Mouse (Mus musculus) limb, embryonic 13.5 days (tissue): Measurements from ENCODE around the gene Akirin1. TPM values are rescaled to one million over a fixed set of nuclear protein-coding genes. Genes with fewer than 3 reads are reported as not detected.

Experiments used
- ATAC-seq: fragments of 200-750 bp; cut with Nextera tagmentation; 2 replicates; pipeline ENCODE4 v1.8.0; 2017; ENCODE audit warnings: low read depth, moderate number of reproducible peaks, moderate TSS enrichment; ENCODE audit not compliant: low FRiP score
- H3K27ac ChIP-seq: fragments of 300-500 bp; sonication (generic); 2 replicates; pipeline ENCODE4 v1.5.1; 2015; ENCODE audit warnings: inconsistent platforms, mild to moderate bottlenecking, moderate library complexity
- H3K27me3 ChIP-seq: fragments of 300-500 bp; sonication (generic); 2 replicates; pipeline ENCODE4 v1.6.1; 2015; ENCODE audit warnings: mild to moderate bottlenecking, inconsistent platforms
- H3K36me3 ChIP-seq: fragments of 300-500 bp; sonication (generic); 2 replicates; pipeline ENCODE4 v1.6.1; 2015; ENCODE audit warnings: inconsistent platforms, mild to moderate bottlenecking, moderate library complexity
- H3K4me1 ChIP-seq: fragments of 300-500 bp; sonication (generic); 2 replicates; pipeline ENCODE4 v1.6.1; 2015; ENCODE audit warnings: inconsistent platforms
- H3K4me2 ChIP-seq: fragments of 300-500 bp; sonication (generic); replicated peaks from 2 replicates; pipeline ENCODE4 v1.6.1; 2015; ENCODE audit warnings: inconsistent platforms, mild to moderate bottlenecking, moderate library complexity
- H3K4me3 ChIP-seq: fragments of 300-500 bp; sonication (generic); 2 replicates; pipeline ENCODE4 v1.5.1; 2015; ENCODE audit warnings: moderate library complexity, mild to moderate bottlenecking, inconsistent platforms
- H3K9ac ChIP-seq: fragments of 300-500 bp; sonication (generic); 2 replicates; pipeline ENCODE4 v1.6.1; 2015; ENCODE audit warnings: mild to moderate bottlenecking, inconsistent platforms
- H3K9me3 ChIP-seq: fragments of 300-500 bp; sonication (generic); 2 replicates; pipeline ENCODE4 v1.6.1; 2016; ENCODE audit warnings: inconsistent platforms
- WGBS: fragments of 180-500 bp; shearing (Covaris S2); methylation state at CpG from one replicate; pipeline ENCODE4 v1.1.7; 2015; 5-methylcytosine and 5-hydroxymethylcytosine counted together
- polyA plus RNA-seq: library from polyadenylated mRNA; unstranded; fragments of >200 nt; fragmentation: Nextera tagmentation; extraction: Ambion mirVana; gene quantifications from 2 replicates; pipeline ENCODE4 v1.2.1, GENCODE M21; 2015

Akirin1 gene
- polyA plus RNA-seq, 1 experiment from 2014 or later: 53.7 TPM

- H3K27ac ChIP-seq: peak overlapping the region; percentile 76
- 0% methylated on average over 46 of the region's 55 CpGs for WGBS
- peak; percentile 85 for ATAC-seq
- no peaks in the 10 kb centered on the region for H3K9me3 ChIP-seq
- H3K36me3 ChIP-seq: no peaks in the 10 kb centered on the region
- H3K4me1 ChIP-seq: peaks cover 15% of the 10 kb centered on the region
- peak overlapping the region; percentile 83 for H3K4me2 ChIP-seq
- peak overlapping the region; percentile 95 for H3K4me3 ChIP-seq
- no peaks in the 10 kb centered on the region for H3K27me3 ChIP-seq
- H3K9ac ChIP-seq: peak overlapping the region; percentile 85
These were observed 538 bp downstream of the Akirin1 start for GRCm38 (mm10) chr4:123749484-123750130.

GRCm38 (mm10) chr4:123748726-123749415 lies 1.3 kb downstream of the Akirin1 start:
- no peak for ATAC-seq
- Histone ChIP-seq H3K4me3 (peak overlapping the region; percentile 95), H3K27ac (peak overlapping the region; percentile 76; the same call in 1 of the 2 replicates), H3K4me2 (peak overlapping the region; percentile 83), H3K36me3 (no peaks in the 10 kb centered on the region), H3K4me1 (peaks cover 15% of the 10 kb centered on the region), H3K9me3 (no peaks in the 10 kb centered on the region), H3K27me3 (no peaks in the 10 kb centered on the region), H3K9ac (peak overlapping the region; percentile 85)
- 11% methylated on average over 10 of the region's 10 CpGs for WGBS

GRCm38 (mm10) chr4:123745221-123745775 lies 4.8 kb downstream of the Akirin1 start:
- H3K27me3 ChIP-seq: no peaks in the 10 kb centered on the region
- no peaks in the 10 kb centered on the region for H3K9me3 ChIP-seq
- H3K4me1 ChIP-seq: peaks cover 15% of the 10 kb centered on the region
- peaks cover 29% of the 10 kb centered on the region for H3K36me3 ChIP-seq
- no peak overlapping the region for H3K9ac ChIP-seq
- no peak overlapping the region for H3K4me2 ChIP-seq
- H3K4me3 ChIP-seq: no peak overlapping the region
- 93% methylated on average over 4 of the region's 4 CpGs for WGBS
- no peak overlapping the region for H3K27ac ChIP-seq
- no peak for ATAC-seq

GRCm38 (mm10) chr4:123742891-123743290 lies 7.3 kb downstream of the Akirin1 start:
- Histone ChIP-seq H3K27ac (no peak overlapping the region), H3K4me2 (no peak overlapping the region), H3K4me3 (no peak overlapping the region), H3K36me3 (peaks cover 51% of the 10 kb centered on the region), H3K9me3 (no peaks in the 10 kb centered on the region), H3K4me1 (peaks cover 3% of the 10 kb centered on the region; the same call in 1 of the 2 replicates), H3K27me3 (no peaks in the 10 kb centered on the region), H3K9ac (no peak overlapping the region)
- WGBS: 86% methylated on average over 1 of the region's 1 CpGs
- ATAC-seq: no peak

- ATAC-seq: no peak
- no peaks in the 10 kb centered on the region for H3K4me1 ChIP-seq
- no peak overlapping the region for H3K9ac ChIP-seq
- no peaks in the 10 kb centered on the region for H3K9me3 ChIP-seq
- no peak overlapping the region for H3K4me3 ChIP-seq
- 92% methylated on average over 4 of the region's 4 CpGs for WGBS
- H3K36me3 ChIP-seq: peaks cover 79% of the 10 kb centered on the region
- no peak overlapping the region for H3K4me2 ChIP-seq
- no peaks in the 10 kb centered on the region for H3K27me3 ChIP-seq
- H3K27ac ChIP-seq: no peak overlapping the region
These were observed 11.4 kb downstream of the Akirin1 start for GRCm38 (mm10) chr4:123738708-123739107.

GRCm38 (mm10) chr4:123733532-123733931 lies 16.6 kb downstream of the Akirin1 start:
- H3K9me3 ChIP-seq: no peaks in the 10 kb centered on the region
- 90% methylated on average over 9 of the region's 9 CpGs for WGBS
- no peak overlapping the region for H3K9ac ChIP-seq
- H3K27ac ChIP-seq: no peak overlapping the region
- no peaks in the 10 kb centered on the region for H3K27me3 ChIP-seq
- no peak for ATAC-seq
- peaks cover 49% of the 10 kb centered on the region for H3K36me3 ChIP-seq
- no peak overlapping the region for H3K4me3 ChIP-seq
- H3K4me1 ChIP-seq: no peaks in the 10 kb centered on the region
- no peak overlapping the region for H3K4me2 ChIP-seq

- Histone ChIP-seq H3K9me3 (no peaks in the 10 kb centered on the region), H3K4me3 (no peak overlapping the region), H3K4me2 (no peak overlapping the region), H3K27me3 (no peaks in the 10 kb centered on the region), H3K36me3 (peaks cover 43% of the 10 kb centered on the region), H3K9ac (no peak overlapping the region), H3K4me1 (no peaks in the 10 kb centered on the region), H3K27ac (no peak overlapping the region)
- no peak for ATAC-seq
- WGBS: 85% methylated on average over 2 of the region's 2 CpGs
These were observed 17.2 kb downstream of the Akirin1 start for GRCm38 (mm10) chr4:123732921-123733320.

GRCm38 (mm10) chr4:123732163-123732910 lies 17.8 kb downstream of the Akirin1 start:
- H3K36me3 ChIP-seq: peaks cover 37% of the 10 kb centered on the region
- H3K9me3 ChIP-seq: no peaks in the 10 kb centered on the region
- no peak overlapping the region for H3K4me3 ChIP-seq
- no peak overlapping the region for H3K4me2 ChIP-seq
- H3K4me1 ChIP-seq: no peaks in the 10 kb centered on the region
- no peak for ATAC-seq
- H3K27me3 ChIP-seq: no peaks in the 10 kb centered on the region
- no peak overlapping the region for H3K9ac ChIP-seq
- 90% methylated on average over 4 of the region's 4 CpGs for WGBS
- no peak overlapping the region for H3K27ac ChIP-seq

GRCm38 (mm10) chr4:123721761-123722160 lies 28.4 kb downstream of the Akirin1 start:
- H3K4me3 ChIP-seq: no peak overlapping the region
- no peak overlapping the region for H3K4me2 ChIP-seq
- H3K27ac ChIP-seq: no peak overlapping the region
- H3K27me3 ChIP-seq: no peaks in the 10 kb centered on the region
- WGBS: 85% methylated on average over 4 of the region's 4 CpGs
- no peak for ATAC-seq
- no peaks in the 10 kb centered on the region for H3K36me3 ChIP-seq
- H3K9me3 ChIP-seq: no peaks in the 10 kb centered on the region
- no peak overlapping the region for H3K9ac ChIP-seq
- peaks cover 8% of the 10 kb centered on the region for H3K4me1 ChIP-seq

- Histone ChIP-seq H3K9ac (peak overlapping the region; percentile 63), H3K9me3 (no peaks in the 10 kb centered on the region), H3K4me3 (peak overlapping the region; percentile 82), H3K4me1 (peaks cover 12% of the 10 kb centered on the region), H3K27ac (0 out of 2 replicates have a peak overlapping the region, but pooled peaks have one; percentile 39), H3K4me2 (peak overlapping the region; percentile 80), H3K36me3 (peaks cover 20% of the 10 kb centered on the region), H3K27me3 (no peaks in the 10 kb centered on the region)
- WGBS: 25% methylated on average over 7 of the region's 7 CpGs
- ATAC-seq: peak; percentile 26; the same call in 1 of the 2 replicates
These were observed 31.7 kb downstream of the Akirin1 start for GRCm38 (mm10) chr4:123718434-123718780.

- Histone ChIP-seq H3K36me3 (peaks cover 24% of the 10 kb centered on the region), H3K27ac (0 out of 2 replicates have a peak within 1 kb of the TSS, but pooled peaks have one; percentile 39), H3K27me3 (no peaks in the 10 kb centered on the region), H3K4me2 (peak within 1 kb of the TSS; percentile 80), H3K4me3 (peak within 1 kb of the TSS; percentile 82), H3K4me1 (peaks cover 12% of the 10 kb centered on the region), H3K9me3 (no peaks in the 10 kb centered on the region), H3K9ac (peak within 1 kb of the TSS; percentile 92)
- WGBS: under 1% methylated on average over 40 of the region's 40 CpGs
- peak; percentile 95 for ATAC-seq
These were observed 32.3 kb downstream of the Akirin1 start, which contains the start of gene Ndufs5 for GRCm38 (mm10) chr4:123717574-123718433. Ndufs5 (minus strand) TSS chr4:123718202.
